Mouse (Mus musculus) brain, adult 2 months (tissue): ENCODE data around the gene Nell2.

ENCODE experiments used
- DNase-seq: peaks from one replicate; pipeline ENCODE4 v3.0.0; 2011; ENCODE audit warnings: low read depth, low spot score

The Nell2 gene

GRCm38 (mm10) chr15:95334323-95335296 is 193.7 kb downstream of the Nell2 start:
- peak; percentile 54 for DNase-seq

GRCm38 (mm10) chr15:95333229-95333628 is 195.1 kb downstream of the Nell2 start:
- DNase-seq = no peak

- DNase-seq = peak; percentile 61
Measured at GRCm38 (mm10) chr15:95330926-95331325, 197.4 kb downstream of the Nell2 start.

DNA sequence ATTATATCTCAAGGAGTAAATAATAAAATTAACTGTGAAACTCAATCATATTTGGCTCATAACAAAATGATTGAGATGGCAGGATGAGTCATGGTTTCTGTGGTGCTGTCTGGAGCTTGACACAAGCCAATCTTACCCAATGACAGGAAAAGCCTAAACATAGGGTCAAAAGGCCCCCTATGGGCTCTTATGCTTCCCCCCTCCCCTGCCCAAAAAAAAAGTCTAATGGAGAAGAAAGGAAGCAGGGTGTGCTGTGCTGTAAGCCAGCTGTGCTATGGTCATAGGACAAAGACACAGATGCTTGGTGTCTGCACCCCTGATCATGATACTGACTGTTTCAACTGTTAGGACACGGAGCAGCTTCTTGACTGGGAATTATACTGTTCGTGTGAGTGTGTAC is 205.6 kb downstream of the Nell2 start:
- no peak for DNase-seq

DNA sequence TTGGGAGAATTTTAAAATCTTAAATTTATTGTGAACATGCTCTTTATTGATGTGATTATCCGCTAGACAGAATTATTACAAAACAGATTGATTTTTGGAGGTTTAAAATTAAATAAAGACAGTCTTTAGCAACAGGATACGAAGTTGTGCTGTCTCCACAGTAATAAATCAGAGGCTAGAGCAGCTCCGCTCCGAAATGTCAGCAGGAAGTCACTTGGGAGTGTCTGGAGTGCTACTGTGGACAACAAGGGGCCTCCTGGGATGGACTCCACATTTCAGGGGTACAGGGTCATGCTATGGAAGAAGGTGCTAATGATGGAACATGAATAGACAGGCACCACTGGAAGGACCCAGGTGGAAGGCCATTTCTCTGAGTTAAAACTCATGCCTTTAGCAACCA is 211.7 kb downstream of the Nell2 start:
- DNase-seq = no peak

DNA sequence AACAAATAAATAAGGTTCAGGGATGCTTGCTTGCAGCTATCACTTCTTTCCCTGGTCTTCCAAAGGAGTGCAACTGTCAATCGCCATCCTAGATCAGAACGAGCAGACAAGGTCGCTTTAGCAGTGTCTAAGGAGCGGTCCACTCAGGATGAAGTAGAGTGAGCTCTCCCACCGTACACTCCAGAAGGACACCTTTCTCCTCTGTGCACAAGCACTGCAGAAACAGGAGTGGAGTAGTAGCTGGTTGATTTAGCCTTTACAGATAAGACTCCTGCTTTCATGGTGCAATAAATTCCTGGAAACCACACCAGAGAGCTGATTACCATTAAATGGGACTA is 213.6 kb downstream of the Nell2 start:
- no peak for DNase-seq

GRCm38 (mm10) chr15:95314121-95314807 is 214.1 kb downstream of the Nell2 start:
- DNase-seq = peak; percentile 17

GRCm38 (mm10) chr15:95313286-95313685 is 215.1 kb downstream of the Nell2 start:
- DNase-seq = peak; percentile 78

- peak; percentile 73 for DNase-seq
Measured at GRCm38 (mm10) chr15:95304102-95304501, 224.3 kb downstream of the Nell2 start.

DNA sequence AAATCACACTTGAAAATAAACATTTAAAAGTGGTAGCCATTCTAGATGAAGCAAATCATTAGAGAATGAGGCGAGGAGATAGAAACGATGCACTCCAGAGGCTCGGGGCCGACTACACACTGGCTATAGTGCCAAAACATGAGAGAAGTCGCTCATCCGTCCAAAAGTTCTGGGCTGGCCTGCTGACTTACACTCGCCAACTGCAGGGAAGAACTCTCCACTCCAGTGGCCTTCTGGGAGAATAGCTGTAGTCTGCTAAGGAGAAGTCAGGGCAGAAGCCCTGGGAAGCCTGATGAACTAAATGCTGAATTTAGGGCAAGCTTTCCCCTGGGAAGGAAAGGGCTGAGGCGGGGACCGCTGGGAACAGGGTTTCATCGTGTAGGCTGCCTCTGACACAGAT is 231.8 kb downstream of the Nell2 start:
- DNase-seq = no peak

DNA sequence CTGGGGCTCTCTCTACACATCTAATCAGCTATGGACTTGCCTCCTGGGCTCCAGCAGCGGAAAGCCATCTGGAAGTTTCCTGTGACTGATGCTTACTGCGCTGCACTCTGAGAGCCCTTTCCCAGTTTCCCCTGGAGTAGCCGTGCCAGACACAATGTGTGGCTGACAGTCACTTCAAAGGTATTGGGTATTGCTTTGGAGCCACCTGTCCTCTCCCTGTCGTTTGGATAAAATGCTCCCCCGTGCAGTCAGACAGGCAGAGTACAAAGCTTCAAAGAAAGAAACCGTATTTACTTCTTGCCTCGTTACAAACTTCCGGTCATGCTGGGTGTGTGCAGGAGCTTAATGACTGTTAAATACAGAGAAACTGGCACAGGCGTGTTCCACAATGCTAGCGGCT is 239.3 kb downstream of the Nell2 start:
- DNase-seq = peak; percentile 50

DNA sequence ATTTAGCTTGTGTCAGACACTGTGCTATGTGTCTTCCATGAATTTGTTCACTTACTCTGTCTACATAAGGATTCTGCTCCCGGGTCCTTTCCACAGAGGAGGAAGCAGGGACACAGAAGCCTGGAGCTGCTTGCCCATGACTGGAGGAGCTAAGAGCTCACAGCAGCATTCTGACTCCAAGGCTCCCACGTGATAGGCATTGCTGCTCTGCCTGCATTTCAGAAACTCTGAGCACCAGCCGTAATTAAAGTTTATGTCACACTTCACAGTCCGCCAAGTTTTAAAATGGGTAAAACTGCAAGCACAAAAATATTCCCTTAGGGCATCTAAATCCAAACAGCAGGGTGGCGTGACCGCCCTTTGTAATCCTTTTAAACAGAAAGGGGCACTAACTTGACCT is 243.2 kb downstream of the Nell2 start:
- peak; percentile 74 for DNase-seq

DNA sequence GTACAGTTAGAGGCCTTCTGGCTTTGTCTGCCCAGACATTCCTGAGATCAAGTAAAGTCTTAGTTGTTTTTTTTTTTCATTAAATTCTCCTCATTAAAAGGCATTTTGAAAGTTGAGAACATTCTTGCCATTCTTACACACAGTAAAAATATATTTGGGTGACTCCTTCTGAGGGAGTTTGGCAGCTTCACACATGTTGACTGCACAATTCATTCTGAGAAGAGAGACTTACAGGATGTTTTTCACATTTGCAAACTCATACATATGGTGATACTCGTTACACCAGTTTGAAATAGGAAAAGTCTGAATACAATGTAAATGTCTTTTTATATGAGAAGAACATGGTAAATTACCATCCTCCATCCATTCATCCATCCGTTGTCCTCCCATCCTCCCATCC is 247.4 kb downstream of the Nell2 start:
- peak; percentile 62 for DNase-seq

DNA sequence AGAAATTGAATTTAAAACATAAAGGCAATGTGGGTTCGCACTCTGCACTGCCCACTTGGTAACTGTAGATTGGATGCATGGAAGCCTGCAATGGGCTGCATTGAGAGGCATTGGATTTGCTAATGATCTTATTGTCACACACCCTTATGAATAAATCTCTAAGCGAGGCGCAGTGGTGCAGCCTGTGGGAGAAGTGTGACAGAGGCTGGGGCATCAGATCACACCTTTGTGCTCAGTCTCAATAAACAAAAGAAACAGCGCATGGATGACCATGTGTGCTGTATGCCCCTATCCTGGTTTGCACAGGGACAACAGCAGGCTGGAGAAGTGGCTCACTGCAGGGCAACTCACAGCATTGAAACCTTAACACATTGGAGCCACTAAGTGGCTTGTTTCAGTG is 250.4 kb downstream of the Nell2 start:
- no peak for DNase-seq

DNA sequence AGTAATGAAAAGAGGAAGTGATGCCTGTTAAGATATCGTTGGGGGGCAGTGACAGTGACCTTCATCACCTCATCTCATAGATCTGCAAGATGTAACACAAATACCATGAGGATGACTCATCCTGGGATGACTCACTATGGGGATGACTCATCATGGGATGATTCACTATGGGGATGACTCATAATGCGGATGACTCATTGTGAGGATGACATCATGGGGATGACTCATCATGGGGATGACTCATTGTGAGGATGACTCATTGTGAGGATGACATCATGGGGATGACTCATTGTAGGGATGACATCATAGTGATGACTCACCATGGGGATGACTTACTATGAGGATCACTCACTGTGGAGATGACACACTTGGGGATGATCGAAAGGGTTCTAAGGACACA is 251.8 kb downstream of the Nell2 start:
- DNase-seq = peak; percentile 61

DNA sequence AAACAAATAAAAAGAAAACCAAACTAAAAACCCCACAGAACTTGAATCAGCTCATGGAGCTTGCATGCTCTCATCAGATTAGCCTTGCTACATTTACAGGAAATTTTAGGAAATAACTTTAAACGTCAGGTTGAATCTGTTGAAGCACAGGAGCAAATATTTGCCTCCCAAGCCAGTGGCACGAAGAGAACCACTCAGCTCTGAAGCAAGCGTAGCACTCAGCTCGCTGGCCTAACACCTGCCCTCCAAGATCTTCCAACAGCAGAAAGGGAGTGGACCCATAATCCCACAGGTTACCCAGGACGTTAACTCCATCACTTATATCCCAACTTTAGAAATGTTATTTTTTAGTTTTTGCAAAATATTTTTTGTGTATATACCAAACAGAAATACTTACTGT is 252.8 kb downstream of the Nell2 start:
- DNase-seq = no peak

DNA sequence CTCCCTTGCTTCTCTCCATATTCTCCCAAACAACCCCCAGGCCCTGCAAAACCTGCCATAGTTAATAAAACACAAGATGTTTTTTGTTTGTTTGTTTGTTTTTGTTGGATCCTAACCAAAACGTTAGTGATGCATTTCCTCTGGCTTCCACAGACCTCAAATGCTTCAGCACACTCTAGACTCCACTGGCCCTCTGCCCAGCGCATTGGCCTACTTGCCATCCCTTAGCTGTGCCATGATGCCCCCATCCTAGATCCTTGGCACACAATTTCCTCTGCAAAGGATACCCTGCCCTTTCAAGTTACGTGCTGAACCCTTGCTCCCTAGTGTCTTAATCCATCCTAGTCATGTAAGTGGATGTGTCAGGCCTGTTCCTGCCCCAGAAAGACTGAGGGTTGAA is 255.1 kb downstream of the Nell2 start:
- no peak for DNase-seq

GRCm38 (mm10) chr15:95272167-95272566 is 256.2 kb downstream of the Nell2 start:
- peak; percentile 43 for DNase-seq

- peak; percentile 53 for DNase-seq
Measured at GRCm38 (mm10) chr15:95259671-95260450, 268.5 kb downstream of the Nell2 start.

GRCm38 (mm10) chr15:95257131-95257530 is 271.2 kb downstream of the Nell2 start:
- DNase-seq = peak; percentile 47

- no peak for DNase-seq
Measured at GRCm38 (mm10) chr15:95245516-95245915, 282.8 kb downstream of the Nell2 start.

GRCm38 (mm10) chr15:95243876-95244275 is 284.5 kb downstream of the Nell2 start:
- no peak for DNase-seq
